Mouse (Mus musculus) myocyte (in vitro differentiated cells): ENCODE results near the gene Wdr18.

Source experiments
- CEBPB ChIP-seq: IDR thresholded peaks from 2 replicates; pipeline ENCODE4 v1.6.1; 2011; ENCODE audit warnings: mild to moderate bottlenecking, moderate library complexity; ENCODE audit not compliant: poor library complexity, insufficient read depth, severe bottlenecking
- E2F4 ChIP-seq: IDR thresholded peaks from one replicate; pipeline ENCODE4 v1.6.1; 2011; ENCODE audit warnings: mild to moderate bottlenecking, control low read depth, moderate library complexity; ENCODE audit not compliant: insufficient read depth
- MAX ChIP-seq: IDR thresholded peaks from one replicate; pipeline ENCODE4 v1.6.1; 2011; ENCODE audit warnings: low read depth, mild to moderate bottlenecking, control low read depth
- MYOD1 ChIP-seq, 3 experiments: IDR thresholded peaks; one replicate each; pipeline ENCODE4 v1.6.1; 2011; ENCODE audit warnings: control low read depth in 2 of 3, low read depth in 2 of 3, mild to moderate bottlenecking in 2 of 3, moderate library complexity in 1 of 3; ENCODE audit not compliant: insufficient read length in 2 of 3, control insufficient read depth in 1 of 3
- POLR2A ChIP-seq: IDR thresholded peaks from one replicate; pipeline ENCODE4 v1.6.1; 2011; ENCODE audit warnings: low read depth, mild to moderate bottlenecking, control low read depth, moderate library complexity; ENCODE audit not compliant: insufficient read length
- POLR2AphosphoS2 ChIP-seq: IDR thresholded peaks from one replicate; pipeline ENCODE4 v1.6.1; 2011; ENCODE audit warnings: low read depth, control low read depth; ENCODE audit not compliant: insufficient read length
- REST ChIP-seq: IDR thresholded peaks from one replicate; pipeline ENCODE4 v1.6.1; 2011; ENCODE audit warnings: mild to moderate bottlenecking, control low read depth, moderate library complexity; ENCODE audit not compliant: insufficient read depth, insufficient read length
- SRF ChIP-seq: IDR thresholded peaks from one replicate; pipeline ENCODE4 v1.6.1; 2011; ENCODE audit warnings: low read depth; ENCODE audit not compliant: control insufficient read depth, insufficient read length
- TCF12 ChIP-seq: IDR thresholded peaks from one replicate; pipeline ENCODE4 v1.6.1; 2011; ENCODE audit warnings: mild to moderate bottlenecking, control low read depth; ENCODE audit not compliant: poor library complexity, insufficient read depth, severe bottlenecking
- TCF3 ChIP-seq: IDR thresholded peaks from one replicate; pipeline ENCODE4 v1.6.1; 2011; ENCODE audit warnings: low read depth, control low read depth; ENCODE audit not compliant: insufficient read length
- USF1 ChIP-seq: IDR thresholded peaks from one replicate; pipeline ENCODE4 v1.6.1; 2011; ENCODE audit warnings: low read depth, mild to moderate bottlenecking, control low read depth, moderate library complexity

DNA sequence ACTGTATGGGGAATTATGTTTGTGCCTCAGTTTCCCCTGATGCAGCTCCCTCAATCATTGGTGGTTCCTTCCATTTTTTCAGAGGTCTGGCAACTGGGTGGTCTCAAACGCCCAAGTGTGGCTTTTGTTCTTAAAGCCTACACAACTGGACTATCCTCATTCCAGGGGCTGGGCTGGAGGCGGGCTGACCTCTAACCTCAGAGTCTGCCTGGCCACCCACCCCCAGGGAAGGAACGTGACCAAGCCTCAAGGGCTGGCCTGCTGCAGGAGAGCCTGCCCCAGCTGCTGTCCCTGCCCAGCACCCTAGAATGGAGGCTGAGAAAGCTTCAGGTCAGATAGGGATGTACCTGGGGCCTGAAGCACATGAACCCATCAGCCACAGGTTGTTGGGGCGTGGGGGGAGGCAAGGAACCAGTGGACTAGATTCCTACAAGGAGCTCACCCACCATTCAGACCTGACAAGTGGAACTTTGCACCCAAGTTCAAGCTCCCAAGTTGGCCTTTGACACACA, 3.3 kb upstream of the Wdr18 start:
- TF ChIP-seq POLR2A, result no peak
- TF ChIP-seq MAX, result no peak
- no peak for TF ChIP-seq MYOD1 (IDR thresholded peaks at IDR 0.05; ENCODE audit: control insufficient read depth in 1 of 3, insufficient read length in 2 of 3, low read depth in 2 of 3)
- TF ChIP-seq USF1, result no peak
- no peak for TF ChIP-seq CEBPB
- TF ChIP-seq TCF3, result no peak
- TF ChIP-seq SRF, result no peak
- no peak for TF ChIP-seq E2F4
- no peak for TF ChIP-seq TCF12
- TF ChIP-seq POLR2AphosphoS2, result no peak
- TF ChIP-seq REST, result no peak
